Mouse (Mus musculus) hindbrain, embryonic 15.5 days (tissue): ENCODE measurements around the gene Plekhg2. TPM values are rescaled to one million over a fixed set of nuclear protein-coding genes. Genes with fewer than 3 reads are reported as not detected.

Experiments used
- ATAC-seq: fragments of 200-750 bp; cut with Nextera tagmentation; 2 replicates; pipeline ENCODE4 v1.8.0; 2017; ENCODE audit warnings: low read depth, moderate number of reproducible peaks, moderate TSS enrichment; ENCODE audit not compliant: low FRiP score
- H3K27ac ChIP-seq: fragments of 300-500 bp; sonication (generic); replicated peaks from 2 replicates; pipeline ENCODE4 v1.5.1; 2015; ENCODE audit warnings: mild to moderate bottlenecking, inconsistent platforms
- H3K27me3 ChIP-seq: fragments of 300-500 bp; sonication (generic); 2 replicates; pipeline ENCODE4 v1.6.1; 2015; ENCODE audit warnings: control low read depth, inconsistent platforms
- H3K36me3 ChIP-seq: fragments of 300-500 bp; sonication (generic); 2 replicates; pipeline ENCODE4 v1.6.1; 2015; ENCODE audit warnings: control low read depth, inconsistent platforms
- H3K4me1 ChIP-seq: fragments of 300-500 bp; sonication (generic); replicated peaks from 2 replicates; pipeline ENCODE4 v1.6.1; 2015; ENCODE audit warnings: control low read depth, inconsistent platforms
- H3K4me2 ChIP-seq: fragments of 300-500 bp; sonication (generic); 2 replicates; pipeline ENCODE4 v1.6.1; 2015; ENCODE audit warnings: moderate library complexity, mild to moderate bottlenecking, inconsistent platforms
- H3K4me3 ChIP-seq: fragments of 300-500 bp; sonication (generic); 2 replicates; pipeline ENCODE4 v1.5.1; 2015; ENCODE audit warnings: mild to moderate bottlenecking, inconsistent platforms
- H3K9ac ChIP-seq: fragments of 300-500 bp; sonication (generic); 2 replicates; pipeline ENCODE4 v1.6.1; 2015; ENCODE audit warnings: inconsistent platforms
- H3K9me3 ChIP-seq: fragments of 300-500 bp; sonication (generic); 2 replicates; pipeline ENCODE4 v1.6.1; 2016; ENCODE audit warnings: control low read depth, inconsistent platforms
- WGBS: fragments of 180-500 bp; shearing (Covaris S2); methylation state at CpG from one replicate; pipeline ENCODE4 v1.1.7; 2015; 5-methylcytosine and 5-hydroxymethylcytosine counted together
- polyA plus RNA-seq: library from polyadenylated mRNA; unstranded; fragments of >200 nt; fragmentation: Nextera tagmentation; extraction: Ambion mirVana; gene quantifications from 2 replicates; pipeline ENCODE4 v1.2.1, GENCODE M21; 2015

The Plekhg2 gene
- polyA plus RNA-seq, 1 experiment from 2014 or later: 27.6 TPM

DNA sequence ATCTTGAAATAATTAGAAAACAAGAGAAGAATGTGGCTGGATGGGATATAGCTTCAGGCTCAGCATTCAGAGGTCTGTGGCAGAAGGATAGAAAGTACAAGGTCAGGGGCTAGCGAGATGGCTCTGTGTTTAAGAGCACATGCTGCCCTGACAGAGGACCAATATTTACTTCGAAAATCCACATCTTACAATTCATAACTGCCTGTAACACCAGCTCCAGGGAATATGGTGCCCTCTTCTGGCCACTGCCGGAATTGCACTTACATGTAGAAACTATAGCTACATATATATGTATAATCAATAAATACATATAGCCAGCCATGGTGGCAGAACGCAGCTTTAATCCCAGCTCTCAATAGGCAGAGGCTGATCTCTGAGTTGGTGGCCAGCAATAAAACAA lies 27.8 kb downstream of the Plekhg2 start:
- 6% methylated on average over 4 of the region's 4 CpGs for WGBS
- Histone ChIP-seq H3K9ac (no peak overlapping the region), H3K4me1 (peaks cover 6% of the 10 kb centered on the region), H3K36me3 (no peaks in the 10 kb centered on the region), H3K4me3 (no peak overlapping the region), H3K27ac (no peak overlapping the region), H3K4me2 (no peak overlapping the region), H3K27me3 (no peaks in the 10 kb centered on the region), H3K9me3 (no peaks in the 10 kb centered on the region)
- no peak for ATAC-seq

DNA sequence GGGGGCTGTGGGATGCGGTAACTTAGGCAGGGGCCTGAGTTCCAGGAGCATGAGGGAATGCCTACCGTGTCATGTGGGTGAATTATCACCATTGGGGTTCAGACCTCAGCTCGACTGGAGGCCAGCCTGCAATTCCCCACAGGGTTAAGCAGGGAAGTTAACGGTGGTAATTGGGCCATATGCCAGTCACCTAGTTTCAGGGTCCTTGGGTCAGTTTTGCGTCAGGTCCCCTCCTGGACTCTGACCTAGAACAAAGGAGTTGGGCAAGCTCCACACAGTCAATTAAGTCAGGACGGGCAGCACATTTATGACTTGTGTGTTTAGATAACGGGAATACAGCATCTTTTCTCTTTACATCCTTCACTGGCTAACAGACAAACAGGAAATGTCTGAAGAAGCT lies 31.0 kb downstream of the Plekhg2 start:
- Histone ChIP-seq H3K4me2 (no peak overlapping the region), H3K9ac (no peak overlapping the region), H3K4me3 (no peak overlapping the region), H3K27me3 (no peaks in the 10 kb centered on the region), H3K9me3 (no peaks in the 10 kb centered on the region), H3K27ac (no peak overlapping the region), H3K4me1 (peaks cover 17% of the 10 kb centered on the region), H3K36me3 (no peaks in the 10 kb centered on the region)
- WGBS: 51% methylated on average over 7 of the region's 7 CpGs
- ATAC-seq: no peak

- Histone ChIP-seq H3K27me3 (no peaks in the 10 kb centered on the region), H3K9me3 (no peaks in the 10 kb centered on the region), H3K9ac (peak overlapping the region; percentile 89), H3K4me3 (peak overlapping the region; percentile 79), H3K4me2 (peak overlapping the region; percentile 61), H3K27ac (peak overlapping the region; percentile 82), H3K36me3 (0 out of 2 replicates have a peak, but pooled peaks cover 3% of the 10 kb centered on the region), H3K4me1 (peaks cover 26% of the 10 kb centered on the region)
- no peak for ATAC-seq
- 80% methylated on average over 19 of the region's 19 CpGs for WGBS
Measured at GRCm38 (mm10) chr7:28339213-28339917, 33.0 kb downstream of the Plekhg2 start.

DNA sequence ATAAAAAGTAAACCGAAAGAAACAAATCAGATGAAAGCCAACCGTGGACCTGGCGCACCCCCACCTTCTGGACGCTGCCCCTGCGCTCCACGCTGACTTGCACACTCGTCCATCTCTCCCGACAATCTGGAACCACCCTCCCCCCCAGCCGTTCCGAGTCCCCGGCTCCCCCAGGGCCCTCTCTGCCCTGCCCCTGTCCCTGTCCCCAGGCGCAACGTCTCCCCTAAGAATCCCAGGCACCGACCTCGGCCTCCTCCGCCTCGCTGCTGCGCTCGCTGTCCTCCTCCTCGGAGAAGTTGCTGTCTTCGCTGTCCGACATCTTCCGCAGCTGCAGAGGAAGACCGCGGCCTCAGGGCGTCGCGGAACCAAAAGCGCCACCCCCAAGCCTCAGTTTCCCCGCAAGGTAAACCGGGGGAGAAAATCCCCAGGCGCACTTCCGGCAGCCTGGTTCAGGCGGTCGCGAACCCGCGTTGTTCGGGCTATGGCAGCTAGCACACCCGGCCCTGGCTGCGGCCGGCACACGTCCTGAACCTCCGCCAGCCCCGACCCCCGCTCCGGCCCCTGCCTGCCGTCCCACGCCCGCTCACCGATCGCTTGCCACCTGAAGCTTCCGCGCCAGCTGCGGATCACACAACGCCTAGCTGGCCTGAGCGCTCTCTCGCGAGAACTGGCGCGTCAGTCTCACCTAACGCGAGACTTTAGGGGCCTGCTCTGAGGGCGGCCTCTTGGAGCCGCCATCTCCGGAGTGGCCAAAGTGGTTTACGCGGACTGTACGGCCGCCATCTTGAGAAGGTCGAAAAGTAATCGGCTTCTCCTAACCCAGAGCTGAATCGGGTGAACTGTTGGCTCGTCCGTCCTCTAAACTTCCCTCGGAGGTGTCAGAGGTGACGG lies 34.0 kb downstream of the Plekhg2 start, which contains the start of gene Supt5:
Supt5 (minus strand) TSS at position 639 of the 891 bp plus-strand sequence.
- H3K27ac ChIP-seq: peak within 1 kb of the TSS; percentile 84
- no peaks in the 10 kb centered on the region for H3K9me3 ChIP-seq
- WGBS: under 1% methylated on average over 77 of the region's 77 CpGs
- H3K27me3 ChIP-seq: no peaks in the 10 kb centered on the region
- peak; percentile 99 for ATAC-seq
- H3K4me3 ChIP-seq: peak within 1 kb of the TSS; percentile 79
- 0 out of 2 replicates have a peak, but pooled peaks cover 3% of the 10 kb centered on the region for H3K36me3 ChIP-seq
- peaks cover 25% of the 10 kb centered on the region for H3K4me1 ChIP-seq
- H3K9ac ChIP-seq: peak within 1 kb of the TSS; percentile 89
- H3K4me2 ChIP-seq: peak within 1 kb of the TSS; percentile 61

DNA sequence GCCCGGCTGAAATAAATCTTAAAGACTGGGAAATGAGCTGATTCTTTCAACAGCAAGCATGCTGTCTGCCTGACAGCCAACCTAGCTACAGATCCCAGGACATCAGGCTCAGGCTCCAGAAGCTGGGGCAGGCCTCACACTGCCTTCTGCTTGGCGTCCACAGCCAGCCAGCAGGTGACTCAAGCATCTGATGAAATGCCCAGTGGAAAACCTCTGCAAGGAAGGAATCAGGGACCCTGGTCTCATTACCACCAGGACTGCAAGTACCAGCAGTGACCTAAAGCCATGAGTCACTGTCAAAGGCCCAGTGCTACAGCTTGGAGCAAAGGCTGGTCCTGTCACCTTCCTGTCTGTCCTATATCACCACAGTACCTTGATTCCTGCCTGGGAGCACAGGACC lies 36.9 kb downstream of the Plekhg2 start:
- H3K27ac ChIP-seq: no peak overlapping the region
- 85% methylated on average over 2 of the region's 2 CpGs for WGBS

DNA sequence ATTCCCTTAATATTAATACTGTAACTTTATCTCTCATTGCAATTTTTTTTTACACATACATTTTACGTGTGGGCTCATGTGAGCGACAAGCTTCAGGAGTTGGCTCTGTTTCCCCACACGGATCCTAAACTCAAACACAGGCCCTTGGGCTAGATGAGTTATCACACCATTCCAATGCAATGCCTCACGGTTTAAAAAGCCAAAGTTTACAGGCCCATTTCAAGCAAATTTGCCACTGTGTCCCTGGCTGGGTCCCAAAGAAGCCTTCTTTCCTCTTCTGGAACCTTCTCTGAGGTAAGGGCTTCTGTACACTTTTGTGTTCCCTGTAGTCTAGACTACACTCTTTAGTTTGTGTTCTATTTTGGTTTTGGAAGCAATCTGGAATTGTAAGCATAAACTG lies 37.9 kb downstream of the Plekhg2 start:
- Histone ChIP-seq H3K4me2 (no peak overlapping the region), H3K27me3 (no peaks in the 10 kb centered on the region), H3K27ac (no peak overlapping the region), H3K4me1 (peaks cover 25% of the 10 kb centered on the region), H3K9me3 (no peaks in the 10 kb centered on the region), H3K36me3 (peaks cover 12% of the 10 kb centered on the region), H3K9ac (no peak overlapping the region), H3K4me3 (no peak overlapping the region)
- ATAC-seq: no peak
- WGBS: 94% methylated on average over 4 of the region's 4 CpGs

More for the DNA sequence above, 36.9 kb downstream of the Plekhg2 start:
- Histone ChIP-seq H3K4me3 (no peak overlapping the region), H3K4me1 (peaks cover 25% of the 10 kb centered on the region), H3K4me2 (no peak overlapping the region), H3K9ac (no peak overlapping the region), H3K9me3 (no peaks in the 10 kb centered on the region), H3K36me3 (peaks cover 5% of the 10 kb centered on the region; the same call in 1 of the 2 replicates), H3K27me3 (no peaks in the 10 kb centered on the region)
- no peak for ATAC-seq

GRCm38 (mm10) chr7:28328260-28328659 lies 44.1 kb downstream of the Plekhg2 start:
- Histone ChIP-seq H3K9ac (no peak overlapping the region), H3K27me3 (no peaks in the 10 kb centered on the region), H3K36me3 (peaks cover 66% of the 10 kb centered on the region), H3K4me2 (no peak overlapping the region), H3K4me1 (no peaks in the 10 kb centered on the region), H3K4me3 (no peak overlapping the region), H3K27ac (no peak overlapping the region), H3K9me3 (no peaks in the 10 kb centered on the region)
- ATAC-seq: no peak
- WGBS: 93% methylated on average over 2 of the region's 2 CpGs

GRCm38 (mm10) chr7:28326457-28326856 lies 45.9 kb downstream of the Plekhg2 start:
- Histone ChIP-seq H3K9ac (no peak overlapping the region), H3K9me3 (no peaks in the 10 kb centered on the region), H3K27ac (no peak overlapping the region), H3K4me3 (no peak overlapping the region), H3K4me1 (no peaks in the 10 kb centered on the region), H3K36me3 (peaks cover 84% of the 10 kb centered on the region), H3K27me3 (no peaks in the 10 kb centered on the region), H3K4me2 (no peak overlapping the region)
- ATAC-seq: no peak
- WGBS: 80% methylated on average over 4 of the region's 4 CpGs

GRCm38 (mm10) chr7:28325293-28325692 lies 47.1 kb downstream of the Plekhg2 start:
- ATAC-seq: no peak
- WGBS: 97% methylated on average over 8 of the region's 8 CpGs

DNA sequence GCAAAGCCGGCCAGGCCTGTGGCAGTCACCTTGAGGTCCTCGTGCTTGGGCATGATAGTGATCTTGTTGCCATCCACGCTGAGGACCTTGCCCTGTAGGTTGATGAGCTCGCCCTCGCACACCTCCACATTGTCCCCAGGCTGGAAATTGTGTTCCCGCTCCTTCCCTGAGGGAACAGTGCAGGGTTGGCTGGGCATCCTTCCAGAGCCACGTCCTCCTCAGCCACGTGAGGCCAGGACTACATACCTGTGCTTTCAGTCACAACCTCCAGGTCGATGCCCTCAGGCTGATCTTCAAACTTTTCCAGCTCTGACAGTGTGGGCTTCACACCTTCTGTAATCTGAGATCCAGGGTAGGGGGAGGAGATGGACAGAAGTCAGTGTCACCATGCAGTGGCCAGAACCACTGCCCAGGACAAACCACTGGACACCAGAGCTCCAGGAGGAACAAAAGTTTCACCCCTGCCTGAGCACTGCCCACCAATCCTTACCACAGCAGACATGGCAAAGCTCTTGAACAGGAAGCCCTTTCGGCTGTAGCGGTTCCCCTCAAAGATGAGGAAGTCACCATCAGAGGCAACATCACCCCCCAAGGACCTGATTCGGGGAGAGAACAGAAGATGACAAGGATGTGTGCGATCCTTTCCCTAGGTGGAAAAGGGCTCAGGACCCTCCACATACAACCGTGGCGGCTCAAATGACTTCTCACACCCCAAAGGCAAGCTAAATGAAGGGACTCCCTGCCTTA lies 50.3 kb downstream of the Plekhg2 start:
- Histone ChIP-seq H3K27me3 (no peaks in the 10 kb centered on the region), H3K4me3 (no peak overlapping the region), H3K9me3 (no peaks in the 10 kb centered on the region), H3K27ac (no peak overlapping the region), H3K4me2 (no peak overlapping the region), H3K9ac (no peak overlapping the region), H3K36me3 (peaks cover 96% of the 10 kb centered on the region), H3K4me1 (no peaks in the 10 kb centered on the region)
- WGBS: 97% methylated on average over 15 of the region's 15 CpGs
- no peak for ATAC-seq

More at GRCm38 (mm10) chr7:28325293-28325692, 47.1 kb downstream of the Plekhg2 start:
- no peaks in the 10 kb centered on the region for H3K9me3 ChIP-seq
- no peak overlapping the region for H3K4me2 ChIP-seq
- no peak overlapping the region for H3K9ac ChIP-seq
- H3K27ac ChIP-seq: no peak overlapping the region
- no peaks in the 10 kb centered on the region for H3K27me3 ChIP-seq
- H3K4me3 ChIP-seq: no peak overlapping the region
- no peaks in the 10 kb centered on the region for H3K4me1 ChIP-seq
- H3K36me3 ChIP-seq: peaks cover 90% of the 10 kb centered on the region

- no peaks in the 10 kb centered on the region for H3K27me3 ChIP-seq
- no peak overlapping the region for H3K9ac ChIP-seq
- H3K9me3 ChIP-seq: no peaks in the 10 kb centered on the region
- ATAC-seq: no peak
- H3K4me3 ChIP-seq: no peak overlapping the region
- H3K4me1 ChIP-seq: no peaks in the 10 kb centered on the region
- H3K4me2 ChIP-seq: no peak overlapping the region
- peaks cover 92% of the 10 kb centered on the region for H3K36me3 ChIP-seq
- WGBS: 95% methylated on average over 17 of the region's 17 CpGs
- H3K27ac ChIP-seq: no peak overlapping the region
Measured at GRCm38 (mm10) chr7:28318714-28319113, 53.7 kb downstream of the Plekhg2 start.
